Mouse (Mus musculus): ENCODE data around the gene Pgghg. TPM values are rescaled to one million over a fixed set of nuclear protein-coding genes. Genes with fewer than 3 reads are reported as not detected.
"Not testable (repeated sequence)": the region's sequence is repeated elsewhere in the genome, so short reads cannot be mapped to it uniquely, and the experiment has no call there.

Gene Pgghg
- polyA plus RNA-seq, 1 experiment from 2014 or later: 6.2 TPM

GRCm38 (mm10) chr7:140966921-140967320 lies 25.7 kb downstream of the Pgghg start, which contains the start of gene Ifitm1:
Ifitm1 (plus strand) TSS chr7:140967221.
- no peak for ATAC-seq (replicated peaks)
- no peaks in the 10 kb centered on the region for H3K27me3 ChIP-seq (replicated peaks)
- no peak within 1 kb of the TSS for H3K9ac ChIP-seq
- H3K4me3 ChIP-seq: no peak within 1 kb of the TSS
- 82% methylated on average over 4 of the region's 4 CpGs for WGBS
- H3K9me3 ChIP-seq: no peaks in the 10 kb centered on the region
- no peak within 1 kb of the TSS for H3K4me2 ChIP-seq
- H3K4me1 ChIP-seq: no peaks in the 10 kb centered on the region
- no peaks in the 10 kb centered on the region for H3K36me3 ChIP-seq (replicated peaks)
- H3K27ac ChIP-seq: no peak within 1 kb of the TSS

DNA sequence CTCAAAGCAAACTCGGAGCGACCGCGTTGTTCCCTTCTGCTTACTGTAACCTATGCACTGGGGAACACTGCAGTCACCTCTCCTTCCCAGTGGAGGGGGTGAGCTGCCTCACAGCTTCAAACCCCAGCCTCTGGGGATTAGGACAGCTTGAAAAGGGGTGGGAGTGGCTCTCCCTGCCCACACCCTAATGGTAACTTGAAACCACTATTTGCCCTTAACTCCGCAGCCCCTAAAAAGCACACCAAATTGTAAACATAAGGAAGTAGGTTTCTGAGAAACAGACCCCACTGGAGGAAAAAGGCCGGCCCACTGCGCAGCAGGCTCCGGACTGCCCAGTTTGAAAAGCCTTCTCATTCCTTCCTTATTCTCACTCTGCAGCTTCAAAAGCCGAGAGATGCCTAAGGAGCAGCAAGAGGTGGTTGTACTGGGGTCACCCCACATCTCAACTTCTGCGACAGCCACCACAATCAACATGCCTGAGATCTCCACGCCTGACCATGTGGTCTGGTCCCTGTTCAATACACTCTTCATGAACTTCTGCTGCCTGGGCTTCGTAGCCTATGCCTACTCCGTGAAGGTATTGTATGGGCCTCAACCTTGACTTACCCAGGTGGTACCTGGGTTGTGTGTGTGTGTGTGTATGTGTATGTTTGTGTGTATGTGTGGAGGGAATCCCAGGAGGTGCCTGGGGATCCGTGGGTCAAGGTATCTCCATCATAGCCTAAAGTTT lies 26.8 kb downstream of the Pgghg start:
- Histone ChIP-seq H3K4me1 (no peaks in the 10 kb centered on the region), H3K36me3 (replicated peaks) (no peaks in the 10 kb centered on the region), H3K9ac (no peak overlapping the region), H3K4me2 (no peak overlapping the region), H3K9me3 (no peaks in the 10 kb centered on the region), H3K27ac (no peak overlapping the region), H3K4me3 (no peak overlapping the region), H3K27me3 (replicated peaks) (no peaks in the 10 kb centered on the region)
- WGBS: 7% methylated on average over 14 of the region's 14 CpGs
- no peak for ATAC-seq (replicated peaks)

DNA sequence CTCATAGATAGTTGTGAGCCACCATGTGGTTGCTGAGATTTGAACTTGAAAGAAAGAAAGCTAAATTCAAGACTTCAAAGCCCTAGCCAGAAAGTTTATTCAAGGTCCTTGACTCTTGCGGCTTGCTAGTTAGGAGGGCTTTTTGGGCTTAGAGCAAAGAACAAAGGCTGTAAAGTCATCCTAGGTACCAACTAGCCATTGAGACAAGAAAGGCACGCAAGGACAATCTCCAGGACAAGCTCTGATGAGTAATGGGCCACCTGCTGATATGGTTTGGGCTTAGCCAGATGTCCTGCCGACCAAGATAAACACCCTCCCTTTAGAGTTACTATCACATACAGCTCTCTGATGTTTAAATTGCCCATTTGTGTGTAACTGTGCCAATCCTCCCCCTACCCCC lies 27.5 kb downstream of the Pgghg start:
- H3K4me3 ChIP-seq; H3K4me1 ChIP-seq; H3K9me3 ChIP-seq; H3K4me2 ChIP-seq; H3K27me3 ChIP-seq (replicated peaks); ATAC-seq (replicated peaks); H3K36me3 ChIP-seq (replicated peaks); H3K27ac ChIP-seq; H3K9ac ChIP-seq: not testable (repeated sequence)
- 19% methylated on average over 3 of the region's 3 CpGs for WGBS

DNA sequence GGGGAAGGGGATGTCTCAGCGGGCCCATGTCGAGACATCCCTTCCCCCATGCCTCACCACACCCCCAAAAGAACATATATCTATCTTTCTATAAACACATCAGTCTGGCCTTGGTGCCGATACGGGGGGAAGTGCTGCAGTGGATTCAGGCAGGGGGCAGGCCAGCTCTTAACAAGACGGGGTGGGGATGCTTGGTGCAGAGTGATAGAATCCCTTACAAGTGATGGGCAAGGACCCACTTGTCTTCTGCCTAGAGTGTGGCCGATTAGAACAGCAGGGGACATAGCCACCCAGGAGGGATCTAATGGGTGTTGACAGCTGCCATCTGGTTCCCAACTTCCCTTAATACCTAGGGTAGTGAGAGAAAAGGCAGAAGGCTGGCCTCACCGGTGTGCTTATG lies 29.7 kb downstream of the Pgghg start:
- 52% methylated on average over 7 of the region's 7 CpGs for WGBS
- Histone ChIP-seq H3K27me3 (replicated peaks) (0 out of 2 replicates have a peak, but pooled peaks cover 3% of the 10 kb centered on the region), H3K9me3 (no peaks in the 10 kb centered on the region), H3K36me3 (replicated peaks) (no peaks in the 10 kb centered on the region), H3K27ac (no peak overlapping the region), H3K4me2 (no peak overlapping the region), H3K4me1 (peaks cover 4% of the 10 kb centered on the region; the same call in 1 of the 2 replicates), H3K4me3 (no peak overlapping the region), H3K9ac (no peak overlapping the region)
- no peak for ATAC-seq (replicated peaks)

DNA sequence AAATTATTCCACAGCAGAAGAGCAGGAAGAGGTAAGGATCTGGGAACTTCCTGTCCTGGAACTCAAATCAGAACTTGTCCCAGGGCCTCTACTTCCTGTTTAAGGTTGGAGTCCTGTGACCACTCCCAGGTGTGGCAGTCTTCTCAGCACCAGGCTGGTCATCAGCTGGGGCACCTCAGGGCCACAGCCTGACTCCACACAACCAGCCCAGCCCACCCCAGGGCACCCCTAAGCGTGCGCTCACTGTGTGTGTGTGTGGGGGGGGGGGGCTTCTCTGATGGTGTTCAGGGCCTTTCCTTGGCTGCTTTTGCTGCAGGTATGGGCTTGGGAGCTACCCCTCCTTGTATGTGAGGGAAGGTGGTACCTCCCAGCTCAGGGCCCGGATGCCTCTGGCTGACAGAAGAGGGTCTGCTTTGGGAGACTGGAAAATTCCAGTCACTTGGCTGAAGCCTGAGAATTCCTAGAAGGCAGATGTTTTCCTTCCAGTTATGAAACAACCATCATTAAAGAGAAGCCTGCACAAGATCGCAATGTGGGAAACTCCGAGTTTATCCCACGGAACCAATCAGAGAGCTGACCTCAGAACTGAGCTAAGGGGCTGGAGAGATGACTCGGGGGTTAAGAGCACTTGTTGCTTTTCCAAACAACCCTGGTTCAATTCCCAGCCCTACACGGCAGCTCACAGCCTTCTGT lies 30.4 kb downstream of the Pgghg start:
- H3K4me1 ChIP-seq: peaks cover 4% of the 10 kb centered on the region; the same call in 1 of the 2 replicates
- 0 out of 2 replicates have a peak, but pooled peaks cover 3% of the 10 kb centered on the region for H3K27me3 ChIP-seq (replicated peaks)
- no peak for ATAC-seq (replicated peaks)
- 87% methylated on average over 8 of the region's 8 CpGs for WGBS
- H3K9ac ChIP-seq: no peak overlapping the region
- no peaks in the 10 kb centered on the region for H3K36me3 ChIP-seq (replicated peaks)
- no peak overlapping the region for H3K4me2 ChIP-seq
- H3K9me3 ChIP-seq: no peaks in the 10 kb centered on the region
- H3K4me3 ChIP-seq: no peak overlapping the region
- H3K27ac ChIP-seq: no peak overlapping the region

DNA sequence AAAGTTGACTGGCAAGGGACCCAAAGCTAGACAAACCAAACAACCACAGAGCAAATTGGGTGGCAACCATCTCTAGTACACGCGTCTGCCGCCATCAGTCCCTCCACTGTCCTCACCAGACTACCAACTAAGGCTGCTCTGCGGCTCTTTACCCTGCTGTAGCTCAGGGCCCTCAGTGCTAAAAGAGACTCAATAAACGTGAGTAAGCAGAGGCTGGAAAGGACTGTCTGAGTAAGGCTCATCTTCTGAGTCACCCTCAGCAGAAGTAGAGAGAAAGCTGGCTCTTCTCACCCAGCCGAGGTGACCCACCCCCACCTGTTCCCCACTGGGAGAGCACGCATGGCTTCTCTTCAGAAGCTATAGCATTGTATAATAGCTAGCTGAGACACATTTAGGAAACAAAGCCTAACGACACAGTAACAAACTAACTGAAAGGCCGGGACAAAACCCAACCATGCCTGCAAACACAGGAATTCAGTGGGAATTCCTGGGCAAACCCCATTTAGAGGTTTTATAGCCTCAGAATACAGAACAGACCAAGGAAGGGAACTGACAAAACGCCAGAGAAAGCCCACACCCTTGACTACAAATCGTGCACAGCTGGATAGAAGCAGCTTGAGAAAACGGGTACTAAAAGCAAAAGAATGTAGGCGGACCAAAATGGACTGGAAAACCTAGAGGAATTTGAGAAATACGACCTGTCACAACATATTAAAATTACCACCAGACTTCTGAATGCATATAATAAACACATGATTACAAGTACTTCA lies 32.4 kb downstream of the Pgghg start:
- H3K27ac ChIP-seq: no peak overlapping the region
- H3K36me3 ChIP-seq (replicated peaks): no peaks in the 10 kb centered on the region
- 0 out of 2 replicates have a peak, but pooled peaks cover 3% of the 10 kb centered on the region for H3K27me3 ChIP-seq (replicated peaks)
- H3K9ac ChIP-seq: no peak overlapping the region
- no peaks in the 10 kb centered on the region for H3K9me3 ChIP-seq
- peaks cover 4% of the 10 kb centered on the region; the same call in 1 of the 2 replicates for H3K4me1 ChIP-seq
- ATAC-seq (replicated peaks): no peak
- H3K4me2 ChIP-seq: no peak overlapping the region
- 29% methylated on average over 14 of the region's 14 CpGs for whole genome bisulfite sequencing
- H3K4me3 ChIP-seq: no peak overlapping the region

DNA sequence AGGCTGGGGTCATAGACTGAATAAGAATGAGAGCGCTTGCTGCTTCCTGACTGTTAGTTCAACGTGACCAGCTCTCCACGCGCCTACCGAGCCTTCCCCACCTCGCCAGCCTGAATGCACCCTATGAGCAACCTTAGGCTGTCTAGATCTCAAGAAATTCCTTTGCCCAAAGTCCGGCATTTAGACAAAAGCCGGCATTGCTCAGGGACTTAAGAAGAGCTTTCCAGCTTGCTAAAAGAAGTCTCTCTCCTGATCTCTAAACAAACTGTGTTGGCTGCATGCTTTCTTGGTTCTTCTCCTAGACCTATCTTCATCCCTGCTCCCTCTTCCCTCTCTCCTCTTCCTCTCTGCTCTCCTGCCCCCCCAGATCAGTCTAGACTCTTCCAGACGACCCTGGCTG lies 33.7 kb downstream of the Pgghg start:
- 11% methylated on average over 9 of the region's 9 CpGs for WGBS

DNA sequence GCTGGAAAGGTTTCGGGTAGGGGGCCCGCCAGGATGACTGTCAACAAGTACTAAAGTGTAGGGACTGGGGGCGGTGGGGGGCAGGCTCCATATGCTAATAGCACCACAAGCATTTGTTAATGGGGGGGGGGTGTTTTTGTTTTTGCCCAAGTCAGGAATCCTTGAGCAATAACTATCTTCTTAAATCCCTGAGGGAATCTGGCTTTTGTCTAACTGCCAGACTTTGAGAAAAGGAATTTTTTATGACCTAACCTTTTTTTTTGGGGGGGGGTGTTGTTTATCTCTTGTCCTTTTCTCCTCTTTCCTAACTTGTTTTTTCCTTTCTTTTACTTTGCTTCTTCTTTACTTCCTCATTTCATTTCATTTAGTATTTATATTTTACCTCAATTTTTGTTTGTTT lies 34.3 kb downstream of the Pgghg start:
- H3K4me1 ChIP-seq: peaks cover 4% of the 10 kb centered on the region; the same call in 1 of the 2 replicates
- no peak overlapping the region for H3K9ac ChIP-seq
- no peak overlapping the region for H3K4me3 ChIP-seq
- H3K36me3 ChIP-seq (replicated peaks): no peaks in the 10 kb centered on the region
- no peaks in the 10 kb centered on the region for H3K9me3 ChIP-seq
- 27% methylated on average over 3 of the region's 3 CpGs for WGBS
- no peak overlapping the region for H3K27ac ChIP-seq
- 0 out of 2 replicates have a peak, but pooled peaks cover 3% of the 10 kb centered on the region for H3K27me3 ChIP-seq (replicated peaks)
- no peak overlapping the region for H3K4me2 ChIP-seq
- no peak for ATAC-seq (replicated peaks)

More for the DNA sequence above, 33.7 kb downstream of the Pgghg start:
- Histone ChIP-seq H3K4me1 (peaks cover 4% of the 10 kb centered on the region; the same call in 1 of the 2 replicates), H3K4me2 (no peak overlapping the region), H3K9ac (no peak overlapping the region), H3K36me3 (replicated peaks) (no peaks in the 10 kb centered on the region), H3K27ac (no peak overlapping the region), H3K27me3 (replicated peaks) (0 out of 2 replicates have a peak, but pooled peaks cover 3% of the 10 kb centered on the region), H3K4me3 (no peak overlapping the region), H3K9me3 (no peaks in the 10 kb centered on the region)
- no peak for ATAC-seq (replicated peaks)

GRCm38 (mm10) chr7:140976720-140977119 lies 35.5 kb downstream of the Pgghg start:
- not testable (repeated sequence) for H3K27ac ChIP-seq; H3K9me3 ChIP-seq; H3K4me2 ChIP-seq; H3K4me3 ChIP-seq; H3K27me3 ChIP-seq (replicated peaks); H3K36me3 ChIP-seq (replicated peaks); H3K9ac ChIP-seq; H3K4me1 ChIP-seq; ATAC-seq (replicated peaks)
- WGBS: 91% methylated on average over 9 of the region's 9 CpGs

DNA sequence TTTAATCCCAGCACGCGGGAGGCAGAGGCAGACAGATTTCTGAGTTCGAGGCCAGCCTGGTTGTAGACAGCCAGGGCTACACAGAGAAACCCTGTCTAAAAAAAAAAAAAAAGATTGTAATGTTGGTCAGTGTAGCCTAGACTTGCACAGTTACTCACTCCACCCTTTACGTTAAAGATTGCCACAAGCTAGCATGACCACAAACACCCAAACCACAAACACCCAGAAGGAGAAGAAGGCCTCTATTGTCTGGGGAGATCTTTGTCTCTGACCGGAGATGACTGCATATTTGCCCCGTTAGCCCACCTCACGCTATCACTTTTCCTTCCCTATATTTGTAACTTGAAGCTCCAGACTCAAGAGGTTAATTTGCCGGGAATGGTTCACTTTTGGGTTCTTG lies 40.5 kb downstream of the Pgghg start:
- no peaks in the 10 kb centered on the region for H3K4me1 ChIP-seq
- 94% methylated on average over 8 of the region's 8 CpGs for WGBS
- H3K27me3 ChIP-seq (replicated peaks): no peaks in the 10 kb centered on the region
- no peak for ATAC-seq (replicated peaks)
- no peaks in the 10 kb centered on the region for H3K9me3 ChIP-seq
- H3K4me2 ChIP-seq: no peak overlapping the region
- H3K27ac ChIP-seq: no peak overlapping the region
- no peaks in the 10 kb centered on the region for H3K36me3 ChIP-seq (replicated peaks)
- H3K9ac ChIP-seq: no peak overlapping the region
- no peak overlapping the region for H3K4me3 ChIP-seq

DNA sequence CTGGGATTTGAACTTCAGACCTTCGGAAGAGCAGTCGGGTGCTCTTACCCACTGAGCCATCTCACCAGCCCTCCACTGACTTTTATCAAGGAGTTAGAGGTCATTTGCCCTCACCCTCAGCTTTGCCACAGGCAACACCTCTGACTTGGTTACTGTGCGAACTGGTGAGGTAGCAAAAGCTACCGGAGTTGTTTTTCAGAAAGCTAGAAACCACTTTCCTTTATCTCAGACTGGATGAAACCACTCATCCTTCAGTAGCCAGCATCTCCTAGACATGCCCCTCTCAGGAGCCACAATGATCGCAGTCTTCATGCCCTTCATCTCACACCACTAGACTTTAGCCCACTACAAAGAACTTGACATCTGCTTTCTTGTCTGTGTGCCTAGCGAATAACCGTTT lies 41.8 kb downstream of the Pgghg start:
- no peaks in the 10 kb centered on the region for H3K4me1 ChIP-seq
- no peak overlapping the region for H3K4me2 ChIP-seq
- H3K9me3 ChIP-seq: no peaks in the 10 kb centered on the region
- no peak overlapping the region for H3K27ac ChIP-seq
- no peaks in the 10 kb centered on the region for H3K27me3 ChIP-seq (replicated peaks)
- no peak for ATAC-seq (replicated peaks)
- no peak overlapping the region for H3K9ac ChIP-seq
- H3K36me3 ChIP-seq (replicated peaks): no peaks in the 10 kb centered on the region
- WGBS: 93% methylated on average over 7 of the region's 7 CpGs
- H3K4me3 ChIP-seq: no peak overlapping the region

Measured in midbrain, embryonic 15.5 days (tissue).